Mouse (Mus musculus): ENCODE data around the gene Spata32.
"Not testable (repeated sequence)": the region's sequence is repeated elsewhere in the genome, so short reads cannot be mapped to it uniquely, and the experiment has no call there.

Spata32 gene

DNA sequence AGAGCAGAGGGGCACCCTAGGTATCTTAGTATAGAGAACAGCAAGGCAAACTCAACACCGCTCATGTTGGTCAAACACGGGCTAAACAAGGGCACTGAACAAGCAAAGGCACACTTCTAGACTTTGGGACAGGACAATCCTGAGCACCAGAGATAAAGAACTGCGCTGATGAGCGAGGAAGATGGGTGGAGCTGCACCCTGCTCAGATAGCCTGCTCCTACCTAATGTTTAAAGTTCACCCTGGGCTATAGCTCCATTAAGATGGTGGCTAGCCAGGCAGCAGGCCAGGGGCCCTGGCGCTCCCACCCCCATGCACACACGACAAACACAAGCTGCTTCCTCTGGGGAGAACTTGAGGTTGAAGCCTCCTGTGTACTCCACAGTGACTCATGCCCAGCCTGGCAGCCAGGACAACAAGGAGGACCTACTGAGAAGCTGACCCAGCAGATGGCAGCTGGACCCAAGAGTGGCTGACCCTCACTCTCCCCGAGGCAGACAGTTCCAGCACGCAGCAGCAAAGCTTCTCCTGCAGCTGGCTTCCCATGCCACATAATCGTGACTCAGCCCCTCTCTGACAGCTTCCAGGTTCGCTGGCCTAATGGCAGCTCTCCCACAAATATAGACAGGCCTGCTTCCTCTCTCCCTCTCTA, 28.0 kb upstream of the Spata32 start:
- no peak for DNase-seq

GRCm38 (mm10) chr11:103244856-103245255, 26.6 kb upstream of the Spata32 start:
- no peak for DNase-seq

DNA sequence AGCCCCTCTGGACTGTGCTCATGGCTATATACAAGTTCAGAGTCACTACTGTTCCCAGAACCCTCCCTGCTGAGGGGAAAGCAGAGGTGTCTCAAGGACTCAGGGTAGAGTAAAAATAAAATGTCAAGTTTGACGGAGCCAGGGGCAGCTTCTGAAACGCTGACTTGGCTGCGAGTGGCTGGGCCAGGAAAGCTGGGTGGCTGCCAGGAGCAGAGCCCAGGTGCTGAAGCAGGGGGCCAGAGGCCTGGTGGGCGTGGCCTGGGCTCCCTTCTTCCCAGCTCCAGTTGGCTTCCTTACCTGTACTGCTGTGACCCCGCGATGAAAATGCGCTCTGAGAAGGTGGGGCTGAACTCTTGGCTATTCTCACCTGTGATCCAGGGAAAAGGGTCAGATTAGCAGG, 22.5 kb upstream of the Spata32 start:
- DNase-seq: no peak

DNA sequence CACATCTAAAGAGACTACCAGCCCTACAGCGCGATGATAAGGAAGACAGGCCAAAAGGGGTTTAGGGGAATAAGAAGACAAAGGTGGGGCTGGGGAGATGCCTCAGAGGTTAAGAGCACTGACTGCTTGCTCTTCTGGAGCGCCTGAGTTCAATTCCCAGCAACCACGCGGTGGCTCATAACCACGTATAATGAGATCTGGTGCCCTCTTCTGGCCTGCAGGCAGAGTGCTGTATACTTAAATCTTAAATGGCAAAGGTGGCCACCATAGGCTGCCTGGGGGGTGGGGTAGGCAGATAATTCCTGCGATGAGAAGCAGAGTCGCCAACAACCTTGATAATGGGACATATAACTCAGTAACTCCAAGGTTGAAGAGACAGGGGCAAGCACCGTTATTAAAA, 19.5 kb upstream of the Spata32 start:
- DNase-seq: no peak

DNA sequence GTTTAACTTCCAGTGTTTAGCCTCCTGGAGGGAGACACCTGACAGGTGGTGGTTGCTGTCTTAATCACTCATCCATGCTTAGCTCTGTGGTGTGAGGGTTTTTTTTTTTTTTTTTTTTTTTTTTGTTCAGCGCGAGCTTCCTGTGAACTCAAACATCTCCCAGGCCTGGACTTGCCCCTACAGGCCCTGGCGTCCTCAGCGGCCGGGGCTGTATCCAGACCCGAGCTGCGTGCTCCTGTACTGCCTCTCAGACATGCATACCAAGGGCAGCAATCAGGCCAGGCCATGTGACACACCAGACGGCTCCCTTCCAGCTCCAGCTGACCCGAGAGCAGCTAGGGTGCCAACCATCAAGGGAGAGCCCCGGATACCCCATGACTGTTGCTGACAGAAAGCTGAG, 18.7 kb upstream of the Spata32 start:
- DNase-seq: no peak

DNA sequence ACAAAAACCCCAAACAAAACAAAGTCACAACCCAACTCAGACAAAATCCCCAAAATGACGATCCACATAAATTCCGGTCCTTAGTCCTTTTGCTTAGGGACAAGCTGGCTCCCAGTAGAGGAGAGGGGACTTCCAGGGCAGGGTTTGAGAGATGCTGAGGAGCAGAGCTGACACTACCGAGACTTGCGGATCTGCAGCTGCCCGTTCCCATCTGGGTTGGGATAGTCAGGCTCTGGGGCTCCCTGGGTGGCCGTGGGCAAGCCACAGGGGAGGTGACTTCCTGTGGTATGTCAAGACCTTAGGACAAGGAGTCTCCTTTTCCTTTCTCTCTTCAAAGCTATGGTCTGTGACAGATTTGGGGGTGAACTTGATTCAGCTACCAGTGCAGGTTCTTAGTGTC, 18.2 kb upstream of the Spata32 start:
- no peak for DNase-seq

DNA sequence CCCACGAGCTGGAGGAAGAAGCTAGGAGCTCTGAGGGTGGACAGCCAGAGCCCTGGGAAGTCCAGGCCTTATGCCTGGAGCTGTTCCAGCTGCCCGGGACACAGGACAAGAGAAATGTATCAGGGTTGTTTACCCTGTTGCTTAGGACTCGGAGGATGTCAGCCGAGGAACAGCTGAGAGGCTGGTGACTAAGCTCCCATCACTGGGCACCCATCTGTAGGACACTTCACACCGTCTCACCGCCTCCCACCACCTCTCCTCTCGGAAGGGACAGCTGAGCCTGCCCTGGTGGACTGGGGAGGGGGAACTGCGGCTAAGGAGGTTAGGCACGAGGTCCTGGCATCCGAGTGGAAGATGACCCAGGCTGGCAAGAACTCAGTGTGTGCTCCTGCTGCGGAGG, 17.5 kb upstream of the Spata32 start:
- no peak for DNase-seq

DNA sequence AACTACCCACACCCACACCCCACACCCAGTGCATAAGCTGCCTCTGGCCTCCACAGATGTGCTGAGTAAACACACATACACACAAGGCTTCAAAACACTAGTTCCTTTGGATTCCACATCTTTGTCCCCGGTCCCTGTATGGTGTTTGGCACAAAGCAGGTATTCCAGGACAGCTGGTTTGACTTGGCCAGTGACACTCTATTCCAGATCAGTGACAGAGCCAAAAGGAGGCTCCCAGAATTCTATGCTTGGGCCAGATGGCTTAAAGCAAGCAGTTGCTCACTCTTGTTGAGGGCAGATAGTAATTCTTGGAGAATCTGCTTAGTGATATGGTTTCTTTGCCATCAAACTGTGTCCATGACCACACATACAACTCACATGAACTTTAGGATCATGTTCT, 16.2 kb upstream of the Spata32 start:
- no peak for DNase-seq

GRCm38 (mm10) chr11:103232966-103233365, 14.7 kb upstream of the Spata32 start:
- DNase-seq: peak; percentile 83

DNA sequence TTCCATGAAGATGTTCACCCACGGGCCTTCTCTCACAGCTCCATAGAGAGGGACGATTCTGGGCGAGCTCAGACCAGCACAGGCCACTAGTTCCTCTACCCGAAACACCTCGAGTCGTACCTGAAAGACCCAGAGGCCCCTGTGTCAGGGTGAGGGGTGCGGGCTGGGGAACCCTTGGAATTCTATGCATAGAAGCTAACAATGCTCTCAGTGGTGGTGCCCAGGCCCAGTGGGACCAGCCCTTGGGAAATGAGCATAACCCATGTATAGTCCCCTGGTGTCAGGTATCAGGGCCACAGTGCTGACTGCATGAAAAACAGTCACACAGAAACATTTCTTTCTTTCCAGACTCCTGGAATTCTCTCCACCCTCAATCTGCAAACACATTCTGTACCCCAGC, 13.1 kb upstream of the Spata32 start:
- no peak for DNase-seq

DNA sequence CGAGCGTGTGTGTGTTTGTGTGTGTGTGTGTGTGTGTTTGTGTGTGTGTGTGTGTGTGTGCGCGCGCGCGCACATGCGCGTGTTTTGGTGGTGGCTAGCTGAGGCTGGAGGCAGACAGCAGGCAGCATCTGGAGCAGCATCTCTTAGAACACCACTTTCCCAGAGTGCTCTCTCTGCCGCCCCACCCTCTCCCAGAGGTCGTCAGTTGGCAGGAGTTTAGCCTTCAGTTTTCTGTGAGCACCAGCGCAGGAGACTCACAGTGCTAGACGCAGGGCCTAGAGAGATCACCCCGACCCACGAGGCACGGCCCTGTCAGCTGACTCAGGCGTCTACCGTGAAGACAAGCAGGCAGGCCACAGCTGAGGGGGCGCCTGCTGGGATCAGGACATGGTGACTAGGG, 12.4 kb upstream of the Spata32 start:
- DNase-seq: no peak

GRCm38 (mm10) chr11:103229608-103230007, 11.4 kb upstream of the Spata32 start:
- DNase-seq: no peak

DNA sequence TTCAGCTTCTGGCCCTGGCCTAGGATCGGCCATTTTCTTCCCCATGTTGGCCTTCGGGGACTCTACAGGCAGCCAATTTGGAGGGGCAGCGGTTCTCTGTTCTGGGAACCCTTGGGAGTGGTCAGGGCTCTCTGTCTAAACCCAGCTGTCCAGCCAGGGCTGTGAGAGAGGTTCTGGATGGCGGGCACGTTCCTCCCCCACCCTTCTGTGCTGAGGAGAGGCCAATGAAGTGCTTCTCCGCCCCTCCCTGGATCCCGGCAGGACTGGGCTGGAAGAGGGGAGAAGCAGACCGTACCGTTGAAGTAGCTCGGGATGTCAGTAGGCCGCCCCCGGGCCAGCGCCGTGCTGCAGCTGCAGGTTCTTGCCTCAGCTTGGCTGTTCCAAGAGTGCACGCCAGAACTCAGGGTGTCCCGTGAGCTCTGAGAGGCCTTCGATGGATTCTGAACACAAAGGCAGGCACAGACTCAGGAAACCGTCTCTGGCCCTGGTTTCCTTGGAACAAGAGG, 5.8 kb upstream of the Spata32 start:
- DNase-seq: no peak

DNA sequence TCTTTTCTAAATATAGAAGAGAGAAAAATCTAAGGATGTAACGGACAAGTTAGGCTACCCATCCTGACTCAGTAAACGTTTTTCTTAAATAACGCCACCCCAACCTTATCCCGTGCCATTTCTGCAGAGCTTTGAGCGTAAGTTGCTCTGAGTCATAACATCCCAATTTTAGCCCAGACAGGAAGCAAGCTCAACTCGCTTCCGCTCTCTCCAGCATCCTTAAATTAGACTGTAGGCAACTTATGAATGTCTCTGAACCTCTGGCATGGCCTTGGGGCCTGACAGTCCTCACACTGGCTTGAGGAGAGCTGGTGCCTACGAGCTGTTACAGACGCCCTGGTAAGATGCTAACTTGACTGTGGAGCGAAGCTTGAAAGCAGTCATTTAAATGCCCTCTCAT, 5.2 kb upstream of the Spata32 start:
- DNase-seq: no peak

DNA sequence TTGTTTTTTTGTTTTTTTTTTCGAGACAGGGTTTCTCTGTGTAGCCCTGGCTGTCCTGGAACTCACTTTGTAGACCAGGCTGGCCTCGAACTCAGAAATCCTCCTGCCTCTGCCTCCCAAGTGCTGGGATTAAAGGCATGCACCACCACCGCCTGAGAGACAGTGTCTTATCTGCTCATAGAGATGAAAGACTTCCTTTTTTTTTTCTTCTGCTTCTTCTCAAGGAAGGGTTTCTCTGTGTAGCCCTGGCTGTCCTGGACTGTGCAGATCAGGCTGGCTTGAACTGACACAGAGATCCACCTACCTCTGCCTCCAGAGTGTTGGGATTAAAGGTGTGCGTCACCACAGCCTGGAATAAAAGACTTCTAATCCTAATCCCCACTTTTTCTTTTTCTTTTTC, 4.5 kb upstream of the Spata32 start:
- DNase-seq: not testable (repeated sequence)

GRCm38 (mm10) chr11:103221437-103221836, 3.2 kb upstream of the Spata32 start:
- DNase-seq: no peak

DNA sequence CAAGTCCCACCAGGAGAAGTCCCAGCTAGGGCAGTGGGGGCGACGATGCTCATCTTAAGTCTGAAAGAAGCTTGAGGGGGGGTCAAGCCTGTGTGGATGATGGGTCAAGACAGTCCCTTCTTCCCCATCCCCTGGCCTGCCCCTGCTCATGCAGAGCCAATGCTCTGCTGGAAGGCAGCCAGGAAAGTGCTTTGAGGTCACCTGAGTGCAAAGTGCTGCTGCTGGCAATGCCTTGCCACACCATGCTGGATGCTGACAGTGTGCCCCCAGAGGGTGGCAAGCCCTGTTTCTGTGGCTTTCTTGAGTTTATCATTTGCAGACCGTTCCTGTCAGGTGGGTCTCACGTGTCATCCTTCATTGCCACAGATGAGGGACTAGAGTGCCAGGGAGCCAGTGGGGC, 1.8 kb upstream of the Spata32 start:
- no peak for DNase-seq

DNA sequence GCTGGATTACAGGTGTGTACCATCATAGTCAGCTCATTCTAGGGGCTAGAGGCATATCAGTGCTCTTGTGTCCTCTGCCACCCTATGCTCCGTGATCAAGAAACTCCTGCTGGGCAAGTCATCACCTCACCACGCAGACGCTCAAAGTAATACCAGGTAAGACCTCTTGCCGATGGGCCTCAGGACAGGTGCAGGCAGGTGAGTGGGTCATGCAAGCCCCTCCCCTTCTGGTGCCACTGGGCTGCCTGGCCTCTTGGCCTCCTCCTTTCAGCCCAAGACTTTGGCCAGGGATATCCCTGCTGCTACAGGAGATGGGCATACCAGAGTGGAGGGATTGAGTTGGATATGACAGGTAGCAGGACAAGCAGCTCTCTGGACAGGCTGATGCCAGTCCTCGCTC, 1.0 kb upstream of the Spata32 start:
- no peak for DNase-seq

DNA sequence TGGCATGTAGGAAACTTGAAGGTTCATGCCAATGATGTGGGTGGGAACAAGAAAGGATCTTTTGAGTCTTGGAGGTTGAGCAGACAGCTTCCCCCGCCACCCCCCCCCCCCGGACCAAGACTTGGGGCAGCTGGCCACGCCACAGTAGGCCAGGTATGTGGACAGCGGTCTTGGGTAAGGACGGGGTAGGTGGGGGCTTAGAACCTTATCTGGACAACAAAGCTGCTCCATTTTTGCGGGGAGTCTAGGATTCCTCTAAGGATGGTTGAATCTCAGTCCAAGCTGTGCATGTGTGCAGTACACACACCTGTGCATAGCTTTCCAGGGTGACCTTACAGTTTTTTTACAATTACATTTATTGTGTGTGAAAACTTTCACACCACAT, 277 bp upstream of the Spata32 start:
- DNase-seq: no peak

GRCm38 (mm10) chr11:103215355-103215754, 2.9 kb downstream of the Spata32 start:
- DNase-seq: no peak

- no peak for DNase-seq
Observed at GRCm38 (mm10) chr11:103213712-103214111, 4.5 kb downstream of the Spata32 start.

GRCm38 (mm10) chr11:103210291-103210690, 7.9 kb downstream of the Spata32 start:
- DNase-seq: no peak

DNA sequence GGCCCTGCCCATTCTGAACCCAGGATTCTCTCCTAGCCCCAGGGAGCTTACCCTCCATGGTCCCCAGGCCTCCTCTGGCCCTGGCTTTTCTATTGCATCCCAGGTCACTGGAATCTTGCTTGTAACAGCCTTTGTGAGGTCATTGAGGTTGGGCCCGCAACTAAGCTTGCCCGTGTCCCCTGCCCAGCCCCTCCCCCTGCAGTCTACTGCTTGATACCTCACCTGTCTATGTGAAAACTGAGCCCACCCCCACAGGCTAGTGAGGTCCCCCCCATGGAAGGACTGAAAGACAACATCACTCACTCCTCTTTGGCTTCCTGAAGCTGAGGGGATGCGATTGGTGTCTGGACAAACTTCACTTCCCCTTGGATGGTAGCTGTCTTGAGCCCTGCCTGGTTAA, 9.8 kb downstream of the Spata32 start, which contains the start of gene 1700023F06Rik:
1700023F06Rik (minus strand) TSS at position 101 of the 400 bp plus-strand sequence.
- no peak for DNase-seq

GRCm38 (mm10) chr11:103206203-103206602, 12.0 kb downstream of the Spata32 start:
- no peak for DNase-seq

DNA sequence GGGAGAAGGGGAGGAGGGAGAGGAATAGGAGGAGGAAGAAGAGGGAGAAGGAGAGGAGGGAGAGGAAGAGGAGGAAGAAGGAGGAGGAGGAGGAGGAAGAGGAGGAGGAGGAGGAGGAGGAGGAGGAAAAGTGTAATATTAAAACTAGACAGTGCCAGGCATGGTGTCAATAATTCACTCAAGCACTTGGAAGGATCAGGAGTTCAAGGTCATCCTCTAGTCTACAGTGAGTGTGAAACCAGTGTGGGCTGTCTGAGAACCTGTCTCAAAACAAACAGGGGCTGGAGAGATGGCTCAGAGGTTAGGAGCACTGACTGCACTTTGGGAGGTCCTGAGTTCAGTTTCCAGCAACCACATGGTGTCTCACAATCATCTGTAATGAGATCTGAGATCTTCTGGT, 15.9 kb downstream of the Spata32 start:
- DNase-seq: no peak

All from embryo, embryonic 11 days (tissue).